Mouse (Mus musculus): ENCODE data around the gene Olfr275. TPM values are rescaled to one million over a fixed set of nuclear protein-coding genes. Genes with fewer than 3 reads are reported as not detected.
A peak's percentile ranks its signal among the peaks of the same experiment; 100 is the strongest.
"Not testable (repeated sequence)": the region's sequence is repeated elsewhere in the genome, so short reads cannot be mapped to it uniquely, and the experiment has no call there.

Olfr275 gene
- not detected in 2 replicates for polyA plus RNA-seq (2015; fragmentation: Nextera tagmentation; extraction: Ambion mirVana)

DNA sequence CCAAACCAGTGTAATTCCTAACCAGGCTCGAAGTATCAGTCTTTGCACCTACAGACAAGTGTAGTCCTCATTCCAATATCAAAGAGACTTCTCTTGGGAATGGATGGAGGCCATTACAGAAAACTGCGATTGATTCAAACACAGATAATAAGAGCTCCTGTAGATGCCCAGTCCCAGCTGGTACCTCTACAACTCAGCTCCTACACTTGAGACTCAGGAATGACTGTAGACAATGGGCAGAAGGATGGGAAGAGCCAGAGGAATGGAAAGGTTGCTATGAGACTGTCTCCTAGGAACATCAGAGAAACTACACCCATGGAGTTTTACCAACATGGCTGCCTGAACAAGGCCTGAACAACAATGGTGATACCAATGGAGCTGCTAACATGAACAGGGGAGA lies at the start of gene Olfr275:
Gene Olfr275, plus strand, starts transcription at position 301 of the 400 bp plus-strand sequence.
- H3K4me3 ChIP-seq (ENCODE audit: low read depth, low read length), result no peak within 1 kb of the TSS
- DNase-seq (ENCODE audit: low spot score) (no peak), ATAC-seq (ENCODE audit: low FRiP score, low TSS enrichment) (no peak)
- no peaks in the 10 kb centered on the region for H3K27me3 ChIP-seq (ENCODE audit: control insufficient read depth, insufficient read depth, low read length)
- no peak within 1 kb of the TSS for H3K9ac ChIP-seq (ENCODE audit: low read length)
- no peak for TF ChIP-seq EP300 (optimal IDR thresholded peaks at IDR 0.05)
- 87% methylated on average over 2 of the region's 2 CpGs for WGBS
- no peak within 1 kb of the TSS for H3K27ac ChIP-seq (replicated peaks)
- H3K4me2 ChIP-seq (replicated peaks; ENCODE audit: low read depth), result no peak within 1 kb of the TSS
- no peaks in the 10 kb centered on the region for H3K9me3 ChIP-seq (ENCODE audit: control insufficient read depth, low read length)
- H3K36me3 ChIP-seq (ENCODE audit: control insufficient read depth, insufficient read depth, low read length), result no peaks in the 10 kb centered on the region
- H3K4me1 ChIP-seq (replicated peaks; ENCODE audit: control insufficient read depth, insufficient read depth), result no peaks in the 10 kb centered on the region

GRCm38 (mm10) chr4:52765612-52766011 lies 48.8 kb upstream of the Olfr275 start:
- Histone ChIP-seq H3K9me3 (ENCODE audit: control insufficient read depth, low read length) (no peaks in the 10 kb centered on the region), H3K27ac (replicated peaks) (no peak overlapping the region), H3K4me1 (replicated peaks; ENCODE audit: control insufficient read depth, insufficient read depth) (no peaks in the 10 kb centered on the region), H3K27me3 (ENCODE audit: control insufficient read depth, insufficient read depth, low read length) (no peaks in the 10 kb centered on the region), H3K36me3 (ENCODE audit: control insufficient read depth, insufficient read depth, low read length) (no peaks in the 10 kb centered on the region), H3K4me2 (replicated peaks; ENCODE audit: low read depth) (no peak overlapping the region), H3K9ac (ENCODE audit: low read length) (no peak overlapping the region), H3K4me3 (ENCODE audit: low read depth, low read length) (no peak overlapping the region)
- TF ChIP-seq EP300 (optimal IDR thresholded peaks at IDR 0.05) (no peak), CTCF (IDR thresholded peaks at IDR 0.05; ENCODE audit: low read depth) (no peak)
- DNase-seq (ENCODE audit: low spot score) (no peak), ATAC-seq (ENCODE audit: low FRiP score, low TSS enrichment) (no peak)
- 48% methylated on average over 6 of the region's 6 CpGs for WGBS

- WGBS, result 48% methylated on average over 5 of the region's 5 CpGs
- Histone ChIP-seq H3K4me2 (replicated peaks; ENCODE audit: low read depth) (0 out of 2 replicates have a peak overlapping the region, but pooled peaks have one; percentile 8), H3K4me1 (replicated peaks; ENCODE audit: control insufficient read depth, insufficient read depth) (no peaks in the 10 kb centered on the region), H3K4me3 (ENCODE audit: low read depth, low read length) (no peak overlapping the region), H3K36me3 (ENCODE audit: control insufficient read depth, insufficient read depth, low read length) (no peaks in the 10 kb centered on the region), H3K9me3 (ENCODE audit: control insufficient read depth, low read length) (no peaks in the 10 kb centered on the region), H3K9ac (ENCODE audit: low read length) (no peak overlapping the region), H3K27me3 (ENCODE audit: control insufficient read depth, insufficient read depth, low read length) (no peaks in the 10 kb centered on the region), H3K27ac (replicated peaks) (no peak overlapping the region)
- DNase-seq (ENCODE audit: low spot score) (no peak), ATAC-seq (ENCODE audit: low FRiP score, low TSS enrichment) (no peak)
- TF ChIP-seq EP300 (optimal IDR thresholded peaks at IDR 0.05), result no peak
- no peak for TF ChIP-seq CTCF (IDR thresholded peaks at IDR 0.05; ENCODE audit: low read depth)
Observed at GRCm38 (mm10) chr4:52772186-52772585, 42.2 kb upstream of the Olfr275 start.

DNA sequence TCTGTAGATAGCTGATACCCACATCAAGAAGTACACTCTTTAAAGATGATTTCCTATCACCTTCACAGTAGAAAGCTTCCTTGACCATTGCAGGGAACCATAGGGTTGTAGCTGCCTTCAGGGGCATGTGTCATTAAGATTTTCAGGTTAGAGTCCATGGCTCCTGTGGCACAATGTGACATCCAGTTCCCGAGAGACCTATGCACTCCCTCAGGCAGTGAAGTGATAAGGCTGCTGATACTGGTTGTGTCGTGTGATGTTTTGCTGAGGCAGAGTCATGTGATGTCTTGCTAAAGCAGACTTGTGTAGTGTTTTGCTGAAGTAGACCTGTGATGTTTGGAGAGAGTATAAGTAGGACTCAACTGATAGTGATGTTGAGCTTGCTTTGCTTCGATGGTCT lies 14.4 kb upstream of the Olfr275 start:
- H3K4me3 ChIP-seq (ENCODE audit: low read depth, low read length), result no peak overlapping the region
- no peaks in the 10 kb centered on the region for H3K4me1 ChIP-seq (replicated peaks; ENCODE audit: control insufficient read depth, insufficient read depth)
- no peak for TF ChIP-seq CTCF (IDR thresholded peaks at IDR 0.05; ENCODE audit: low read depth)
- no peak for TF ChIP-seq EP300 (optimal IDR thresholded peaks at IDR 0.05)
- no peaks in the 10 kb centered on the region for H3K9me3 ChIP-seq (ENCODE audit: control insufficient read depth, low read length)
- 77% methylated on average over 3 of the region's 3 CpGs for WGBS
- no peaks in the 10 kb centered on the region for H3K27me3 ChIP-seq (ENCODE audit: control insufficient read depth, insufficient read depth, low read length)
- DNase-seq (ENCODE audit: low spot score), result no peak
- no peak overlapping the region for H3K9ac ChIP-seq (ENCODE audit: low read length)
- no peak overlapping the region for H3K27ac ChIP-seq (replicated peaks)
- no peaks in the 10 kb centered on the region for H3K36me3 ChIP-seq (ENCODE audit: control insufficient read depth, insufficient read depth, low read length)
- H3K4me2 ChIP-seq (replicated peaks; ENCODE audit: low read depth), result no peak overlapping the region
- no peak for ATAC-seq (ENCODE audit: low FRiP score, low TSS enrichment)

- H3K4me3 ChIP-seq (ENCODE audit: low read depth, low read length), result no peak overlapping the region
- DNase-seq (ENCODE audit: low spot score) (no peak), ATAC-seq (ENCODE audit: low FRiP score, low TSS enrichment) (no peak)
- 25% methylated on average over 2 of the region's 2 CpGs for WGBS
- no peaks in the 10 kb centered on the region for H3K4me1 ChIP-seq (replicated peaks; ENCODE audit: control insufficient read depth, insufficient read depth)
- no peak overlapping the region for H3K9ac ChIP-seq (ENCODE audit: low read length)
- no peaks in the 10 kb centered on the region for H3K36me3 ChIP-seq (ENCODE audit: control insufficient read depth, insufficient read depth, low read length)
- H3K4me2 ChIP-seq (replicated peaks; ENCODE audit: low read depth), result no peak overlapping the region
- no peak overlapping the region for H3K27ac ChIP-seq (replicated peaks)
- H3K27me3 ChIP-seq (ENCODE audit: control insufficient read depth, insufficient read depth, low read length), result no peaks in the 10 kb centered on the region
- no peaks in the 10 kb centered on the region for H3K9me3 ChIP-seq (ENCODE audit: control insufficient read depth, low read length)
- no peak for TF ChIP-seq EP300 (optimal IDR thresholded peaks at IDR 0.05)
- TF ChIP-seq CTCF (IDR thresholded peaks at IDR 0.05; ENCODE audit: low read depth), result peak; percentile 59
Observed at GRCm38 (mm10) chr4:52811871-52812270, 2.5 kb upstream of the Olfr275 start.

- H3K27me3 ChIP-seq (ENCODE audit: control insufficient read depth, insufficient read depth, low read length), result no peaks in the 10 kb centered on the region
- no peaks in the 10 kb centered on the region for H3K4me1 ChIP-seq (replicated peaks; ENCODE audit: control insufficient read depth, insufficient read depth)
- ATAC-seq (ENCODE audit: low FRiP score, low TSS enrichment) (no peak), DNase-seq (ENCODE audit: low spot score) (no peak)
- H3K9me3 ChIP-seq (ENCODE audit: control insufficient read depth, low read length), result no peaks in the 10 kb centered on the region
- H3K9ac ChIP-seq (ENCODE audit: low read length), result no peak overlapping the region
- no peak for TF ChIP-seq CTCF (IDR thresholded peaks at IDR 0.05; ENCODE audit: low read depth)
- TF ChIP-seq EP300 (optimal IDR thresholded peaks at IDR 0.05), result no peak
- no peak overlapping the region for H3K27ac ChIP-seq (replicated peaks)
- no peaks in the 10 kb centered on the region for H3K36me3 ChIP-seq (ENCODE audit: control insufficient read depth, insufficient read depth, low read length)
- no peak overlapping the region for H3K4me3 ChIP-seq (ENCODE audit: low read depth, low read length)
- WGBS, result 94% methylated on average over 11 of the region's 11 CpGs
- no peak overlapping the region for H3K4me2 ChIP-seq (replicated peaks; ENCODE audit: low read depth)
Observed at GRCm38 (mm10) chr4:52821375-52821774, 7.0 kb downstream of the Olfr275 start.

DNA sequence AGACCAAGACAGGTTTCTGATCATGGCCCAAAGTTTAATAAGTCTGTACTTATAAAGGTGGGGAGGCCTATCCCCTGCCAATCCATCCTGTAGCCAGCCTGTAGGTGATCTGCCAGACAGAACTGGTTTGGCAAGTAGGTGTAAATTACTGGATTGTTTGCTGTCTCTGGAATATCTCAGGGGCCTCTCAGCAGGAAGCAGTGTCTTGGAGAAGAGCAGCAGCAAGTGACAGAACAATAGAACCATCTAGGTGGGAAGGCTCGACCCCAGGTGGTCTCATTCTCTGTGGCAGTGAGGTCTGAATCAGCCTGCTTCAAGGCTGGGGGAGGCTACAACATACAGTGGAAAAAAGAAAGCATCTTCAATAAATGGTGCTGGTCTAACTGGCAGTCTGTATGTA lies 31.0 kb downstream of the Olfr275 start:
- H3K4me1 ChIP-seq (replicated peaks; ENCODE audit: control insufficient read depth, insufficient read depth); H3K4me3 ChIP-seq (ENCODE audit: low read depth, low read length); DNase-seq (ENCODE audit: low spot score); H3K9ac ChIP-seq (ENCODE audit: low read length); H3K4me2 ChIP-seq (replicated peaks; ENCODE audit: low read depth); H3K27me3 ChIP-seq (ENCODE audit: control insufficient read depth, insufficient read depth, low read length); H3K36me3 ChIP-seq (ENCODE audit: control insufficient read depth, insufficient read depth, low read length); ATAC-seq (ENCODE audit: low FRiP score, low TSS enrichment); H3K9me3 ChIP-seq (ENCODE audit: control insufficient read depth, low read length); H3K27ac ChIP-seq (replicated peaks): not testable (repeated sequence)
- 18% methylated on average over 1 of the region's 1 CpGs for WGBS

Data from stomach, postnatal 0 days (tissue).